Mouse (Mus musculus) bone marrow macrophage, adult 2 months (primary cell): ENCODE data around the gene Fgfr2.

Source experiments
- CTCF ChIP-seq: IDR thresholded peaks from 2 replicates; pipeline ENCODE4 v1.5.1; 2012; ENCODE audit warnings: low read depth, mild to moderate bottlenecking, low read length, moderate library complexity
- POLR2A ChIP-seq: IDR thresholded peaks from 2 replicates; pipeline ENCODE4 v1.6.1; 2012; ENCODE audit warnings: mild to moderate bottlenecking, low read depth, low read length, borderline replicate concordance

GRCm38 (mm10) chr7:132493632-132494031 is 629.5 kb downstream of the Fgfr2 start:
- no peak for TF ChIP-seq CTCF
- no peak for TF ChIP-seq POLR2A
